Mouse (Mus musculus) ES-Bruce4 (cell line): Measurements from ENCODE around the gene Ap1g2. TPM values are rescaled to one million over a fixed set of nuclear protein-coding genes. Genes with fewer than 3 reads are reported as not detected.

Experiments used
- H3K27ac ChIP-seq: 2 replicates; pipeline ENCODE4 v1.5.1; 2012; ENCODE audit warnings: low read length, inconsistent platforms; ENCODE audit not compliant: insufficient read depth
- H3K27me3 ChIP-seq: 2 replicates; pipeline ENCODE4 v1.6.1; 2012; ENCODE audit warnings: mild to moderate bottlenecking, low read length, inconsistent platforms; ENCODE audit not compliant: control insufficient read depth, poor library complexity, insufficient read depth, severe bottlenecking
- H3K36me3 ChIP-seq: 2 replicates; pipeline ENCODE4 v1.6.1; 2012; ENCODE audit warnings: inconsistent platforms, mild to moderate bottlenecking, low read length, moderate library complexity; ENCODE audit not compliant: control insufficient read depth, poor library complexity, insufficient read depth, severe bottlenecking
- H3K4me1 ChIP-seq: one replicate; pipeline ENCODE4 v1.8.1; 2011; ENCODE audit warnings: low read length; ENCODE audit not compliant: control insufficient read depth, insufficient read depth
- H3K4me3 ChIP-seq: 2 replicates; pipeline ENCODE4 v1.5.1; 2011; ENCODE audit warnings: low read depth, mild to moderate bottlenecking, low read length
- H3K9ac ChIP-seq: 2 replicates; pipeline ENCODE4 v1.6.1; 2012; ENCODE audit warnings: low read depth, mild to moderate bottlenecking, inconsistent platforms; ENCODE audit not compliant: poor library complexity, severe bottlenecking
- H3K9me3 ChIP-seq: replicated peaks from 2 replicates; pipeline ENCODE4 v1.6.1; 2012; ENCODE audit warnings: mild to moderate bottlenecking, low read length, inconsistent platforms; ENCODE audit not compliant: control insufficient read depth, poor library complexity, insufficient read depth, severe bottlenecking
- CTCF ChIP-seq: IDR thresholded peaks from one replicate; pipeline ENCODE4 v1.8.1; 2011; ENCODE audit warnings: low read depth, low read length
- EP300 ChIP-seq: IDR thresholded peaks from 2 replicates; pipeline ENCODE4 v1.6.1; 2011; ENCODE audit warnings: low read depth, low read length; ENCODE audit not compliant: insufficient read depth
- POLR2A ChIP-seq: IDR thresholded peaks from one replicate; pipeline ENCODE4 v1.8.1; 2011; ENCODE audit warnings: low read length; ENCODE audit not compliant: insufficient read depth
- polyA plus RNA-seq: library from polyadenylated mRNA; stranded (reverse); fragments of >200 nt; gene quantifications from 2 replicates; pipeline ENCODE4 v1.2.4, GENCODE M21; 2011; ENCODE audit warnings: low read depth; ENCODE audit not compliant: missing spikeins, insufficient read depth, insufficient read length

Ap1g2 gene
- polyA plus RNA-seq, 1 experiment, result 23.9 TPM

DNA sequence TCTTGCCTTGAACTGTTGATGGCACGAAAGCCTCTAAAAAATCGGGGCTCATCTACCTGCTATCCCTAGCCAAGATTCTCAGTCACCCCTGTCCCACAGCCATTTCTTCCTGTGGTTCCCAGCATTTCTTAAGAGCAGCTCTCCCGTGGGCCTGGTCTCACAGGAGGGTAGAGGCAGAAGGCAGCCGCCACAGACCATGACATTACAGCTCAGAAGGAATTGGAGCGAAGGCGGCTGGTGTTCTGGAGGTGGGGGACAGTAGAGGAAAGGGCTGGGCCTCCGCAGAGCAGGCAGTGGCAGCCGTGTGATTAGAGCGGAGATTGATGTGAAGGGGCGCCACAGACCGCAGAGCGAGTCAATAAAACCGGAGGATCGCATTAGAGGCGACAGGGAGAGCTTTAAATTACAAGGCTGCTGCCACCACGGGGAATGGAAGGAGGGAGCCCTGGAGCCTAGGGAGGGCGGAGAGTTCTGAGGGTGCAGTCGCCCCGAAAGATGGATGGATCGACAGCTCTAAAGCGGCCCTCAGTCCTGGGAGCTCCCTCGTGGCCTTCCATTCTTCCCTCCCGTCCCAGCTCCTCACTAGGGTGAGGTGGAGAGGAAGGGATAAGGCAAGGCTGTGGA is 27.9 kb downstream of the Ap1g2 start:
- no peaks in the 10 kb centered on the region for H3K27me3 ChIP-seq
- H3K27ac ChIP-seq, result peak overlapping the region; percentile 90
- H3K36me3 ChIP-seq, result 0 out of 2 replicates have a peak, but pooled peaks cover 5% of the 10 kb centered on the region
- TF ChIP-seq POLR2A (no peak), EP300 (no peak), CTCF (no peak)
- no peaks in the 10 kb centered on the region for H3K9me3 ChIP-seq
- peaks cover 9% of the 10 kb centered on the region for H3K4me1 ChIP-seq
- peak overlapping the region; percentile 32 for H3K4me3 ChIP-seq
- peak overlapping the region; percentile 43 for H3K9ac ChIP-seq

- H3K9ac ChIP-seq, result peak overlapping the region; percentile 43
- no peaks in the 10 kb centered on the region for H3K9me3 ChIP-seq
- H3K27me3 ChIP-seq, result no peaks in the 10 kb centered on the region
Observed at GRCm38 (mm10) chr14:55077481-55078365, 28.7 kb downstream of the Ap1g2 start.

GRCm38 (mm10) chr14:55076956-55077355 is 29.4 kb downstream of the Ap1g2 start:
- H3K9ac ChIP-seq, result peak overlapping the region; percentile 43
- H3K4me3 ChIP-seq, result no peak overlapping the region
- H3K4me1 ChIP-seq, result peaks cover 12% of the 10 kb centered on the region
- H3K9me3 ChIP-seq, result no peaks in the 10 kb centered on the region
- TF ChIP-seq EP300 (no peak), POLR2A (no peak), CTCF (no peak)
- H3K27me3 ChIP-seq, result no peaks in the 10 kb centered on the region
- peak overlapping the region; percentile 90 for H3K27ac ChIP-seq
- H3K36me3 ChIP-seq, result 0 out of 2 replicates have a peak, but pooled peaks cover 5% of the 10 kb centered on the region

More at GRCm38 (mm10) chr14:55077481-55078365, 28.7 kb downstream of the Ap1g2 start:
- Histone ChIP-seq H3K36me3 (0 out of 2 replicates have a peak, but pooled peaks cover 5% of the 10 kb centered on the region), H3K27ac (peak overlapping the region; percentile 90), H3K4me3 (peak overlapping the region; percentile 32), H3K4me1 (peaks cover 9% of the 10 kb centered on the region)
- no peak for TF ChIP-seq EP300

DNA sequence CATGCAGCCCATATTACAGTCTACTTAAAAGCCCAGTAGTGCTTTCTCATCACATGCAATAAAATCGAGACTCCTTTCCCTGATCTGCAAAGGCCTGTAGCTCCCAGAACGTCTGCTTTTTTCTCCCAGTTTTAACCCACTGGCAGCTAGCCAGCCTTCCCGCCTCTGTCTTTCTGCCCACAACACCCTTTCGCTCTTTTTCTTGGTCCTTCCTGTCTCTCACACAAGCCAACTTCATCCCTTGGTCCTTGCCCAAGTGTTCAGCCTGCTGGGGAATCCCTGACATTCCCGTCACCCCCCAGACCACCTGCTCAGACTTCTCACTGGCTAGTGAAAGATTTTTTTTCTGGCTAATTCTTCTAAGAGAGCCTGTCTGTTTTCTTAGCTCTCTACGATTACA is 30.2 kb downstream of the Ap1g2 start:
- Histone ChIP-seq H3K9ac (no peak overlapping the region), H3K27ac (peak overlapping the region; percentile 47), H3K36me3 (0 out of 2 replicates have a peak, but pooled peaks cover 5% of the 10 kb centered on the region), H3K4me3 (no peak overlapping the region), H3K4me1 (peaks cover 11% of the 10 kb centered on the region), H3K27me3 (no peaks in the 10 kb centered on the region), H3K9me3 (no peaks in the 10 kb centered on the region)
- no peak for TF ChIP-seq EP300
- TF ChIP-seq CTCF, result no peak
- TF ChIP-seq POLR2A, result no peak

- Histone ChIP-seq H3K4me1 (peaks cover 11% of the 10 kb centered on the region), H3K9me3 (no peaks in the 10 kb centered on the region), H3K36me3 (peaks cover 11% of the 10 kb centered on the region), H3K27me3 (no peaks in the 10 kb centered on the region), H3K27ac (no peak overlapping the region), H3K4me3 (no peak overlapping the region), H3K9ac (peak overlapping the region; percentile 17; the same call in 1 of the 2 replicates)
- TF ChIP-seq CTCF, result no peak
- TF ChIP-seq EP300, result no peak
- no peak for TF ChIP-seq POLR2A
Observed at GRCm38 (mm10) chr14:55074416-55074815, 32.0 kb downstream of the Ap1g2 start.

DNA sequence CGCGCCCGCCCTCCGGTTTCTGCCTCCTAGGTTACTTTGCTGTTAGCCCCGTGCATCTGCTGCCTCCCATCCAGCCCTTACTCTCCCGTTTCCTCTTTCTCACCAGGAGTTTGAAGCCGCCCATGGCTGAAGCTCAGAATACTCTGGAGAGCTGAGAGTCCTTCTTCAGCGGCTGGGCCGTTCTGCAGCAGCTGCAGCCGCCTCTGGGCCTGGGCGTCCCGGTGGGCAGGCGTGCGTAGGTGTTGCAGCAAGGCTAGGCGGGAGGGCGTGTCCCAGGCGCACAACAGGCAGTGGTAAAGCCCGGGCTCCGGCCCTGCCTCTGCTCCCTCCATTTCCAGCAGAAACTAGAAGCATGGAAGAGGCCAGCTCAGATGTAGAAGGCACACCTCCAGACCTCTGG is 34.6 kb downstream of the Ap1g2 start:
- Histone ChIP-seq H3K4me1 (peaks cover 9% of the 10 kb centered on the region), H3K9ac (peak overlapping the region; percentile 43), H3K27me3 (no peaks in the 10 kb centered on the region), H3K9me3 (no peaks in the 10 kb centered on the region), H3K36me3 (peaks cover 17% of the 10 kb centered on the region), H3K4me3 (peak overlapping the region; percentile 52), H3K27ac (peak overlapping the region; percentile 57)
- TF ChIP-seq CTCF (no peak), POLR2A (no peak), EP300 (no peak)
